Mouse (Mus musculus): ENCODE measurements around the gene Csrnp2. TPM values are rescaled to one million over a fixed set of nuclear protein-coding genes. Genes with fewer than 3 reads are reported as not detected.
"Not testable (repeated sequence)": the region's sequence is repeated elsewhere in the genome, so short reads cannot be mapped to it uniquely, and the experiment has no call there.

The Csrnp2 gene
- polyA plus RNA-seq, 1 experiment from 2014 or later = 12.0 TPM

- 83% methylated on average over 1 of the region's 1 CpGs for WGBS
- not testable (repeated sequence) for H3K27me3 ChIP-seq (ENCODE audit: control insufficient read depth, insufficient read depth, low read length); H3K27ac ChIP-seq (ENCODE audit: low read length); ATAC-seq (ENCODE audit: insufficient number of reproducible peaks, insufficient read depth, low FRiP score, low read depth); H3K9me3 ChIP-seq (ENCODE audit: control insufficient read depth, low read depth, low read length); H3K9ac ChIP-seq (replicated peaks; ENCODE audit: low read depth, low read length); H3K4me2 ChIP-seq (replicated peaks; ENCODE audit: low read depth, low read length); H3K4me3 ChIP-seq (ENCODE audit: low read depth, low read length)
- H3K4me1 ChIP-seq (ENCODE audit: control insufficient read depth, insufficient read depth, low read length) = peaks cover 34% of the 10 kb centered on the region
- peaks cover 43% of the 10 kb centered on the region for H3K36me3 ChIP-seq (ENCODE audit: control insufficient read depth, insufficient read depth, low read length)
Observed at GRCm38 (mm10) chr15:100488297-100488696, 7.0 kb downstream of the Csrnp2 start.

GRCm38 (mm10) chr15:100487050-100487449 lies 8.2 kb downstream of the Csrnp2 start:
- H3K4me3 ChIP-seq (ENCODE audit: low read depth, low read length) = no peak overlapping the region
- no peak for ATAC-seq (ENCODE audit: insufficient number of reproducible peaks, insufficient read depth, low FRiP score, low read depth)
- H3K4me1 ChIP-seq (ENCODE audit: control insufficient read depth, insufficient read depth, low read length) = peaks cover 21% of the 10 kb centered on the region; the same call in 1 of the 2 replicates
- WGBS = 72% methylated on average over 2 of the region's 2 CpGs
- no peak overlapping the region for H3K4me2 ChIP-seq (replicated peaks; ENCODE audit: low read depth, low read length)
- H3K36me3 ChIP-seq (ENCODE audit: control insufficient read depth, insufficient read depth, low read length) = peaks cover 53% of the 10 kb centered on the region
- no peak overlapping the region for H3K9ac ChIP-seq (replicated peaks; ENCODE audit: low read depth, low read length)
- no peak overlapping the region for H3K27ac ChIP-seq (ENCODE audit: low read length)
- no peaks in the 10 kb centered on the region for H3K9me3 ChIP-seq (ENCODE audit: control insufficient read depth, low read depth, low read length)
- H3K27me3 ChIP-seq (ENCODE audit: control insufficient read depth, insufficient read depth, low read length) = no peaks in the 10 kb centered on the region

GRCm38 (mm10) chr15:100486450-100486849 lies 8.8 kb downstream of the Csrnp2 start:
- Histone ChIP-seq H3K9me3 (ENCODE audit: control insufficient read depth, low read depth, low read length) (no peaks in the 10 kb centered on the region), H3K9ac (replicated peaks; ENCODE audit: low read depth, low read length) (no peak overlapping the region), H3K27me3 (ENCODE audit: control insufficient read depth, insufficient read depth, low read length) (no peaks in the 10 kb centered on the region), H3K4me2 (replicated peaks; ENCODE audit: low read depth, low read length) (no peak overlapping the region), H3K4me1 (ENCODE audit: control insufficient read depth, insufficient read depth, low read length) (peaks cover 17% of the 10 kb centered on the region; the same call in 1 of the 2 replicates), H3K4me3 (ENCODE audit: low read depth, low read length) (no peak overlapping the region), H3K36me3 (ENCODE audit: control insufficient read depth, insufficient read depth, low read length) (peaks cover 59% of the 10 kb centered on the region), H3K27ac (ENCODE audit: low read length) (no peak overlapping the region)
- 27% methylated on average over 7 of the region's 7 CpGs for WGBS
- ATAC-seq (ENCODE audit: insufficient number of reproducible peaks, insufficient read depth, low FRiP score, low read depth) = no peak; the same call in 1 of the 2 replicates

GRCm38 (mm10) chr15:100485576-100485975 lies 9.7 kb downstream of the Csrnp2 start:
- no peaks in the 10 kb centered on the region for H3K27me3 ChIP-seq (ENCODE audit: control insufficient read depth, insufficient read depth, low read length)
- no peak overlapping the region for H3K9ac ChIP-seq (replicated peaks; ENCODE audit: low read depth, low read length)
- 81% methylated on average over 3 of the region's 3 CpGs for WGBS
- no peak overlapping the region for H3K4me3 ChIP-seq (ENCODE audit: low read depth, low read length)
- no peak overlapping the region for H3K27ac ChIP-seq (ENCODE audit: low read length)
- H3K4me1 ChIP-seq (ENCODE audit: control insufficient read depth, insufficient read depth, low read length) = peaks cover 15% of the 10 kb centered on the region; the same call in 1 of the 2 replicates
- peaks cover 67% of the 10 kb centered on the region for H3K36me3 ChIP-seq (ENCODE audit: control insufficient read depth, insufficient read depth, low read length)
- no peak overlapping the region for H3K4me2 ChIP-seq (replicated peaks; ENCODE audit: low read depth, low read length)
- H3K9me3 ChIP-seq (ENCODE audit: control insufficient read depth, low read depth, low read length) = no peaks in the 10 kb centered on the region
- no peak for ATAC-seq (ENCODE audit: insufficient number of reproducible peaks, insufficient read depth, low FRiP score, low read depth)

GRCm38 (mm10) chr15:100478925-100479324 lies 16.4 kb downstream of the Csrnp2 start:
- H3K36me3 ChIP-seq (ENCODE audit: control insufficient read depth, insufficient read depth, low read length) = peaks cover 68% of the 10 kb centered on the region
- H3K4me2 ChIP-seq (replicated peaks; ENCODE audit: low read depth, low read length) = no peak overlapping the region
- ATAC-seq (ENCODE audit: insufficient number of reproducible peaks, insufficient read depth, low FRiP score, low read depth) = no peak
- H3K4me1 ChIP-seq (ENCODE audit: control insufficient read depth, insufficient read depth, low read length) = no peaks in the 10 kb centered on the region
- no peaks in the 10 kb centered on the region for H3K9me3 ChIP-seq (ENCODE audit: control insufficient read depth, low read depth, low read length)
- no peak overlapping the region for H3K4me3 ChIP-seq (ENCODE audit: low read depth, low read length)
- 82% methylated on average over 4 of the region's 4 CpGs for WGBS
- no peaks in the 10 kb centered on the region for H3K27me3 ChIP-seq (ENCODE audit: control insufficient read depth, insufficient read depth, low read length)
- no peak overlapping the region for H3K27ac ChIP-seq (ENCODE audit: low read length)
- H3K9ac ChIP-seq (replicated peaks; ENCODE audit: low read depth, low read length) = no peak overlapping the region

GRCm38 (mm10) chr15:100478351-100478750 lies 16.9 kb downstream of the Csrnp2 start:
- Histone ChIP-seq H3K9me3 (ENCODE audit: control insufficient read depth, low read depth, low read length) (no peaks in the 10 kb centered on the region), H3K4me3 (ENCODE audit: low read depth, low read length) (no peak overlapping the region), H3K27ac (ENCODE audit: low read length) (no peak overlapping the region), H3K4me2 (replicated peaks; ENCODE audit: low read depth, low read length) (no peak overlapping the region), H3K4me1 (ENCODE audit: control insufficient read depth, insufficient read depth, low read length) (no peaks in the 10 kb centered on the region), H3K36me3 (ENCODE audit: control insufficient read depth, insufficient read depth, low read length) (peaks cover 68% of the 10 kb centered on the region), H3K9ac (replicated peaks; ENCODE audit: low read depth, low read length) (no peak overlapping the region), H3K27me3 (ENCODE audit: control insufficient read depth, insufficient read depth, low read length) (no peaks in the 10 kb centered on the region)
- 81% methylated on average over 10 of the region's 10 CpGs for WGBS
- no peak for ATAC-seq (ENCODE audit: insufficient number of reproducible peaks, insufficient read depth, low FRiP score, low read depth)

- H3K9me3 ChIP-seq (ENCODE audit: control insufficient read depth, low read depth, low read length) = no peaks in the 10 kb centered on the region
- 65% methylated on average over 7 of the region's 7 CpGs for WGBS
- no peak overlapping the region for H3K27ac ChIP-seq (ENCODE audit: low read length)
- no peak for ATAC-seq (ENCODE audit: insufficient number of reproducible peaks, insufficient read depth, low FRiP score, low read depth)
- H3K4me3 ChIP-seq (ENCODE audit: low read depth, low read length) = no peak overlapping the region
- no peak overlapping the region for H3K9ac ChIP-seq (replicated peaks; ENCODE audit: low read depth, low read length)
- H3K36me3 ChIP-seq (ENCODE audit: control insufficient read depth, insufficient read depth, low read length) = peaks cover 38% of the 10 kb centered on the region
- H3K27me3 ChIP-seq (ENCODE audit: control insufficient read depth, insufficient read depth, low read length) = no peaks in the 10 kb centered on the region
- H3K4me2 ChIP-seq (replicated peaks; ENCODE audit: low read depth, low read length) = no peak overlapping the region
- H3K4me1 ChIP-seq (ENCODE audit: control insufficient read depth, insufficient read depth, low read length) = peaks cover 10% of the 10 kb centered on the region
Observed at GRCm38 (mm10) chr15:100473926-100474503, 21.3 kb downstream of the Csrnp2 start.

GRCm38 (mm10) chr15:100470037-100470436 lies 25.3 kb downstream of the Csrnp2 start:
- Histone ChIP-seq H3K9ac (replicated peaks; ENCODE audit: low read depth, low read length) (peak overlapping the region; percentile 60; the same call in 1 of the 2 replicates), H3K36me3 (ENCODE audit: control insufficient read depth, insufficient read depth, low read length) (peaks cover 6% of the 10 kb centered on the region; the same call in 1 of the 2 replicates), H3K4me1 (ENCODE audit: control insufficient read depth, insufficient read depth, low read length) (peaks cover 15% of the 10 kb centered on the region), H3K9me3 (ENCODE audit: control insufficient read depth, low read depth, low read length) (no peaks in the 10 kb centered on the region), H3K27ac (ENCODE audit: low read length) (no peak overlapping the region), H3K4me2 (replicated peaks; ENCODE audit: low read depth, low read length) (peak overlapping the region; percentile 77), H3K4me3 (ENCODE audit: low read depth, low read length) (peak overlapping the region; percentile 77), H3K27me3 (ENCODE audit: control insufficient read depth, insufficient read depth, low read length) (no peaks in the 10 kb centered on the region)
- WGBS = 58% methylated on average over 10 of the region's 10 CpGs
- no peak for ATAC-seq (ENCODE audit: insufficient number of reproducible peaks, insufficient read depth, low FRiP score, low read depth)

- H3K27me3 ChIP-seq (ENCODE audit: control insufficient read depth, insufficient read depth, low read length) = no peaks in the 10 kb centered on the region
- peak overlapping the region; percentile 39; the same call in 1 of the 2 replicates for H3K27ac ChIP-seq (ENCODE audit: low read length)
- 0 out of 2 replicates have a peak, but pooled peaks have one; percentile 1 for ATAC-seq (ENCODE audit: insufficient number of reproducible peaks, insufficient read depth, low FRiP score, low read depth)
- peak overlapping the region; percentile 60 for H3K9ac ChIP-seq (replicated peaks; ENCODE audit: low read depth, low read length)
- under 1% methylated on average over 19 of the region's 19 CpGs for WGBS
- H3K36me3 ChIP-seq (ENCODE audit: control insufficient read depth, insufficient read depth, low read length) = peaks cover 5% of the 10 kb centered on the region; the same call in 1 of the 2 replicates
- H3K9me3 ChIP-seq (ENCODE audit: control insufficient read depth, low read depth, low read length) = no peaks in the 10 kb centered on the region
- H3K4me3 ChIP-seq (ENCODE audit: low read depth, low read length) = peak overlapping the region; percentile 77
- H3K4me1 ChIP-seq (ENCODE audit: control insufficient read depth, insufficient read depth, low read length) = peaks cover 15% of the 10 kb centered on the region
- H3K4me2 ChIP-seq (replicated peaks; ENCODE audit: low read depth, low read length) = peak overlapping the region; percentile 77
Observed at GRCm38 (mm10) chr15:100469189-100469545, 26.1 kb downstream of the Csrnp2 start.

Data from stomach, embryonic 14.5 days (tissue).